Mouse (Mus musculus) hindbrain, embryonic 13.5 days (tissue): ENCODE data around the gene Tsnaxip1. TPM values are rescaled to one million over a fixed set of nuclear protein-coding genes. Genes with fewer than 3 reads are reported as not detected.

Source experiments
- ATAC-seq: fragments of 200-750 bp; cut with Nextera tagmentation; 2 replicates; pipeline ENCODE4 v1.8.0; 2017; ENCODE audit warnings: moderate TSS enrichment; ENCODE audit not compliant: low FRiP score
- H3K27ac ChIP-seq: fragments of 300-500 bp; sonication (generic); 2 replicates; pipeline ENCODE4 v1.5.1; 2015; ENCODE audit warnings: inconsistent platforms, mild to moderate bottlenecking, moderate library complexity
- H3K27me3 ChIP-seq: fragments of 300-500 bp; sonication (generic); 2 replicates; pipeline ENCODE4 v1.6.1; 2015; ENCODE audit warnings: mild to moderate bottlenecking, inconsistent platforms
- H3K36me3 ChIP-seq: fragments of 300-500 bp; sonication (generic); 2 replicates; pipeline ENCODE4 v1.6.1; 2015; ENCODE audit warnings: mild to moderate bottlenecking, inconsistent platforms
- H3K4me1 ChIP-seq: fragments of 300-500 bp; sonication (generic); replicated peaks from 2 replicates; pipeline ENCODE4 v1.6.1; 2015; ENCODE audit warnings: inconsistent platforms
- H3K4me2 ChIP-seq: fragments of 300-500 bp; sonication (generic); 2 replicates; pipeline ENCODE4 v1.6.1; 2015; ENCODE audit warnings: inconsistent platforms, mild to moderate bottlenecking, moderate library complexity
- H3K4me3 ChIP-seq: fragments of 300-500 bp; sonication (generic); 2 replicates; pipeline ENCODE4 v1.5.1; 2015; ENCODE audit warnings: mild to moderate bottlenecking, inconsistent platforms
- H3K9ac ChIP-seq: fragments of 300-500 bp; sonication (generic); 2 replicates; pipeline ENCODE4 v1.6.1; 2015; ENCODE audit warnings: mild to moderate bottlenecking, inconsistent platforms
- H3K9me3 ChIP-seq: fragments of 300-500 bp; sonication (generic); 2 replicates; pipeline ENCODE4 v1.6.1; 2016; ENCODE audit warnings: inconsistent platforms
- WGBS: fragments of 180-500 bp; shearing (Covaris S2); methylation state at CpG from one replicate; pipeline ENCODE4 v1.1.7; 2015; 5-methylcytosine and 5-hydroxymethylcytosine counted together
- polyA plus RNA-seq: library from polyadenylated mRNA; unstranded; fragments of >200 nt; fragmentation: Nextera tagmentation; extraction: Ambion mirVana; gene quantifications from 2 replicates; pipeline ENCODE4 v1.2.1, GENCODE M21; 2015

The Tsnaxip1 gene
- polyA plus RNA-seq, 1 experiment from 2014 or later = 1.6 TPM

GRCm38 (mm10) chr8:105889756-105890465 lies 62.4 kb downstream of the Tsnaxip1 start:
- peaks cover 92% of the 10 kb centered on the region for H3K36me3 ChIP-seq
- WGBS = 94% methylated on average over 12 of the region's 12 CpGs
- H3K4me1 ChIP-seq = peaks cover 10% of the 10 kb centered on the region
- no peak overlapping the region for H3K27ac ChIP-seq
- H3K9me3 ChIP-seq = no peaks in the 10 kb centered on the region
- no peak overlapping the region for H3K9ac ChIP-seq
- no peak for ATAC-seq
- no peak overlapping the region for H3K4me3 ChIP-seq
- no peaks in the 10 kb centered on the region for H3K27me3 ChIP-seq
- H3K4me2 ChIP-seq = no peak overlapping the region

GRCm38 (mm10) chr8:105890870-105891269 lies 63.3 kb downstream of the Tsnaxip1 start:
- Histone ChIP-seq H3K4me2 (no peak overlapping the region), H3K9ac (no peak overlapping the region), H3K4me3 (no peak overlapping the region), H3K9me3 (no peaks in the 10 kb centered on the region), H3K27me3 (no peaks in the 10 kb centered on the region), H3K36me3 (peaks cover 90% of the 10 kb centered on the region), H3K27ac (no peak overlapping the region), H3K4me1 (peaks cover 10% of the 10 kb centered on the region)
- 94% methylated on average over 6 of the region's 6 CpGs for WGBS
- ATAC-seq = no peak

- WGBS = 87% methylated on average over 6 of the region's 6 CpGs
- no peak overlapping the region for H3K4me3 ChIP-seq
- no peak overlapping the region for H3K4me2 ChIP-seq
- no peaks in the 10 kb centered on the region for H3K9me3 ChIP-seq
- peaks cover 10% of the 10 kb centered on the region for H3K4me1 ChIP-seq
- H3K27me3 ChIP-seq = no peaks in the 10 kb centered on the region
- H3K9ac ChIP-seq = no peak overlapping the region
- H3K36me3 ChIP-seq = peaks cover 78% of the 10 kb centered on the region
- ATAC-seq = no peak; the same call in 1 of the 2 replicates
- H3K27ac ChIP-seq = no peak overlapping the region
Measured at GRCm38 (mm10) chr8:105892432-105892831, 64.9 kb downstream of the Tsnaxip1 start.

GRCm38 (mm10) chr8:105893339-105893738 lies 65.8 kb downstream of the Tsnaxip1 start, which contains the start of gene Nrn1l:
Nrn1l (plus strand) TSS chr8:105893567.
- H3K9me3 ChIP-seq = no peaks in the 10 kb centered on the region
- peak within 1 kb of the TSS; percentile 62 for H3K27ac ChIP-seq
- peaks cover 10% of the 10 kb centered on the region for H3K4me1 ChIP-seq
- peak within 1 kb of the TSS; percentile 7; the same call in 1 of the 2 replicates for H3K4me3 ChIP-seq
- peak; percentile 81 for ATAC-seq
- H3K27me3 ChIP-seq = no peaks in the 10 kb centered on the region
- 6% methylated on average over 11 of the region's 11 CpGs for WGBS
- H3K4me2 ChIP-seq = 0 out of 2 replicates have a peak within 1 kb of the TSS, but pooled peaks have one; percentile 26
- H3K9ac ChIP-seq = peak within 1 kb of the TSS; percentile 43
- peaks cover 69% of the 10 kb centered on the region for H3K36me3 ChIP-seq

Other genes with a start within 250 kb of the Tsnaxip1 start
- 26.6 and 27.1 TPM in 2 replicates for gene Ripor1, start 222.5 kb upstream of the Tsnaxip1 start, polyA plus RNA-seq
- gene Ctcf, start 191.2 kb upstream of the Tsnaxip1 start, polyA plus RNA-seq = 114 and 120 TPM in 2 replicates
- gene Agrp, start 190.3 kb upstream of the Tsnaxip1 start, polyA plus RNA-seq = 0.43 and 1.2 TPM in 2 replicates
- gene Carmil2, start 141.5 kb upstream of the Tsnaxip1 start, polyA plus RNA-seq = 16.2 TPM in 2 replicates
- 93.0 and 95.2 TPM in 2 replicates for gene Acd, start 126.6 kb upstream of the Tsnaxip1 start, polyA plus RNA-seq
- gene Pard6a, start 126.6 kb upstream of the Tsnaxip1 start, polyA plus RNA-seq = 45.4 and 47.7 TPM in 2 replicates
- gene 4933405L10Rik, start 120.1 kb upstream of the Tsnaxip1 start, polyA plus RNA-seq = 0.16 and 0.28 TPM in 2 replicates
- gene Enkd1, start 119.5 kb upstream of the Tsnaxip1 start, polyA plus RNA-seq = 12.8 TPM in 2 replicates
- gene Gfod2, start 69.1 kb upstream of the Tsnaxip1 start, polyA plus RNA-seq = 90.7 and 94.2 TPM in 2 replicates
- 11.5 and 14.3 TPM in 2 replicates for gene Ranbp10, start 381 bp upstream of the Tsnaxip1 start, polyA plus RNA-seq
- 59.7 and 61.1 TPM in 2 replicates for gene Cenpt, start 25.5 kb downstream of the Tsnaxip1 start, polyA plus RNA-seq
- gene Thap11, start 27.4 kb downstream of the Tsnaxip1 start, polyA plus RNA-seq = 58.7 and 60.6 TPM in 2 replicates
- 186 and 205 TPM in 2 replicates for gene Nutf2, start 32.8 kb downstream of the Tsnaxip1 start, polyA plus RNA-seq
- 49.3 and 50.3 TPM in 2 replicates for gene Edc4, start 53.1 kb downstream of the Tsnaxip1 start, polyA plus RNA-seq
- gene Nrn1l, start 65.8 kb downstream of the Tsnaxip1 start, polyA plus RNA-seq = 0.88 and 0.94 TPM in 2 replicates
- 12.4 and 13.1 TPM in 2 replicates for gene Pskh1, start 72.7 kb downstream of the Tsnaxip1 start, polyA plus RNA-seq
- 2.8 and 4.0 TPM in 2 replicates for gene Ctrl, start 106.1 kb downstream of the Tsnaxip1 start, polyA plus RNA-seq
- gene Psmb10, start 110.7 kb downstream of the Tsnaxip1 start, polyA plus RNA-seq = 40.3 and 46.9 TPM in 2 replicates
- 0.90 and 1.0 TPM in 2 replicates for gene Lcat, start 115.7 kb downstream of the Tsnaxip1 start, polyA plus RNA-seq
- 7.9 and 8.9 TPM in 2 replicates for gene Slc12a4, start 138.4 kb downstream of the Tsnaxip1 start, polyA plus RNA-seq
- gene Dpep3, start 151.7 kb downstream of the Tsnaxip1 start, polyA plus RNA-seq = not detected in 2 replicates
- 23.3 and 23.6 TPM in 2 replicates for gene Dus2, start 163.6 kb downstream of the Tsnaxip1 start, polyA plus RNA-seq
- 0.23 TPM in 1 of 2 replicates, not detected in the other for gene Dpep2nb, start 178.2 kb downstream of the Tsnaxip1 start, polyA plus RNA-seq
- 21.4 and 22.5 TPM in 2 replicates for gene Ddx28, start 184.2 kb downstream of the Tsnaxip1 start, polyA plus RNA-seq
- 4.1 and 4.7 TPM in 2 replicates for gene Nfatc3, start 231.1 kb downstream of the Tsnaxip1 start, polyA plus RNA-seq